Mouse (Mus musculus) heart, embryonic 10.5 days (tissue): ENCODE results near the gene Cmip. TPM values are rescaled to one million over a fixed set of nuclear protein-coding genes. Genes with fewer than 3 reads are reported as not detected.
"Not testable (repeated sequence)": the region's sequence is repeated elsewhere in the genome, so short reads cannot be mapped to it uniquely, and the experiment has no call there.

ENCODE experiments used
- DNase-seq: peaks from one replicate; pipeline ENCODE4 v3.0.0-alpha.2; 2017; ENCODE audit warnings: low spot score
- H3K27ac ChIP-seq: fragments of 300-500 bp; sonication (generic); 2 replicates; pipeline ENCODE4 v1.5.1; 2016; ENCODE audit warnings: mild to moderate bottlenecking
- H3K27me3 ChIP-seq: fragments of 300-500 bp; sonication (generic); 2 replicates; pipeline ENCODE4 v1.6.1; 2016; ENCODE audit warnings: mild to moderate bottlenecking; ENCODE audit not compliant: poor library complexity, insufficient read depth, severe bottlenecking
- H3K36me3 ChIP-seq: fragments of 300-500 bp; sonication (generic); 2 replicates; pipeline ENCODE4 v1.6.1; 2016; ENCODE audit warnings: mild to moderate bottlenecking, moderate library complexity
- H3K4me1 ChIP-seq: fragments of 300-500 bp; sonication (generic); 2 replicates; pipeline ENCODE4 v1.6.1; 2016; ENCODE audit warnings: mild to moderate bottlenecking
- H3K4me3 ChIP-seq: fragments of 300-500 bp; sonication (generic); 2 replicates; pipeline ENCODE4 v1.5.1; 2016; ENCODE audit warnings: mild to moderate bottlenecking, moderate library complexity
- H3K9me3 ChIP-seq: fragments of 300-500 bp; sonication (generic); 2 replicates; pipeline ENCODE4 v1.6.1; 2016; ENCODE audit warnings: mild to moderate bottlenecking, moderate library complexity
- WGBS: fragments of 180-500 bp; shearing (Covaris S2); methylation state at CpG from one replicate; pipeline ENCODE4 v1.1.7; 2016; 5-methylcytosine and 5-hydroxymethylcytosine counted together
- polyA plus RNA-seq: library from polyadenylated mRNA; unstranded; fragments of >200 nt; fragmentation: Nextera tagmentation; extraction: Ambion mirVana; gene quantifications from 2 replicates; pipeline ENCODE4 v1.2.1, GENCODE M21; 2016

Gene Cmip
- polyA plus RNA-seq, 1 experiment from 2014 or later: 8.3 TPM

DNA sequence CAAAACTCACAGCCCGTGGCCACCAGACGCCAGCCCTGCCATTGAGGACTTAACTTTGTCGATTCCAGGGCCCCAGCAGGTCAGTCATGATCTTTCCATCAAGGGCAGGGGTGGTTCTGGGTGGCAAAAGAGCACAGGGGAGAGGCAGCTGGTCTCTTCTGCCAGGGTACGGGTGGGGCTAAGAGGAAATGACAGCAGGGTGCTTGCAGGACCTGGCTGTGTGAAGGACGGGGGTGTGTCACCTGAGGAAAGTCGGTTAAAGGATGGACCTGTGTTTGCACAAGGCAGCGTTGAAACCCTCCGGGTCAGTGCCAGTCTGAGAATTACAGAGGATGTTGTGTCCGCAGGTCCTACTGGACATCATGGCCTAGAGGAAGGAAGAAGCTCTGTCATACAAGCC, 161.0 kb downstream of the Cmip start:
- Histone ChIP-seq H3K36me3 (peaks cover 28% of the 10 kb centered on the region), H3K27ac (no peak overlapping the region), H3K9me3 (no peaks in the 10 kb centered on the region), H3K4me3 (no peak overlapping the region), H3K4me1 (peaks cover 40% of the 10 kb centered on the region), H3K27me3 (no peaks in the 10 kb centered on the region)
- no peak for DNase-seq
- 86% methylated on average over 9 of the region's 9 CpGs for WGBS

- Histone ChIP-seq H3K27me3 (no peaks in the 10 kb centered on the region), H3K9me3 (no peaks in the 10 kb centered on the region), H3K36me3 (peaks cover 50% of the 10 kb centered on the region), H3K4me1 (peaks cover 37% of the 10 kb centered on the region), H3K27ac (no peak overlapping the region), H3K4me3 (no peak overlapping the region)
- DNase-seq: no peak
- 87% methylated on average over 17 of the region's 17 CpGs for WGBS
Measured at GRCm38 (mm10) chr8:117420841-117421534, 164.1 kb downstream of the Cmip start.

- 44% methylated on average over 5 of the region's 5 CpGs for WGBS
- peak overlapping the region; percentile 77; the same call in 1 of the 2 replicates for H3K27ac ChIP-seq
Measured at GRCm38 (mm10) chr8:117421838-117422237, 165.0 kb downstream of the Cmip start.

DNA sequence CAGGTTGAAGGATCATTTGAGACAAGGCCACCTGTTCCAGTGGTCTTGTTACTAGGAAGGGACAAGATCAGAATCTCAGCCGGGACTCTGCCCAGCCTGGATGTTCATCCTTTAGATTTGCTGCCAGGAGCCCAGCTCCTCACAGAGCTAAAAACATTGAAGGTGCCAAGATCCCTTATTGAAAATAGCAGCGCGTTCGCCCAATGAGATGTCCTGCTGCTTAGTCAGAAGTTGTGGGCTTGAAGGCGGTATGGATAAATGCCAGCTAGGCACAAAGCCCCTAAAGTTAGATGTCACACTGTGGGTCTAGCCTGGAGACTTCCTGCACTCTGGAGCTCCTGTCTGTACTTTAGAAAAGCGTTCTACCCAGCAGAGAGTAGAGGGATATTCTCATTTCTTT, 165.5 kb downstream of the Cmip start:
- 90% methylated on average over 6 of the region's 6 CpGs for WGBS

More at GRCm38 (mm10) chr8:117421838-117422237, 165.0 kb downstream of the Cmip start:
- Histone ChIP-seq H3K36me3 (peaks cover 52% of the 10 kb centered on the region), H3K9me3 (no peaks in the 10 kb centered on the region), H3K4me3 (no peak overlapping the region), H3K4me1 (peaks cover 37% of the 10 kb centered on the region), H3K27me3 (no peaks in the 10 kb centered on the region)
- no peak for DNase-seq

DNA sequence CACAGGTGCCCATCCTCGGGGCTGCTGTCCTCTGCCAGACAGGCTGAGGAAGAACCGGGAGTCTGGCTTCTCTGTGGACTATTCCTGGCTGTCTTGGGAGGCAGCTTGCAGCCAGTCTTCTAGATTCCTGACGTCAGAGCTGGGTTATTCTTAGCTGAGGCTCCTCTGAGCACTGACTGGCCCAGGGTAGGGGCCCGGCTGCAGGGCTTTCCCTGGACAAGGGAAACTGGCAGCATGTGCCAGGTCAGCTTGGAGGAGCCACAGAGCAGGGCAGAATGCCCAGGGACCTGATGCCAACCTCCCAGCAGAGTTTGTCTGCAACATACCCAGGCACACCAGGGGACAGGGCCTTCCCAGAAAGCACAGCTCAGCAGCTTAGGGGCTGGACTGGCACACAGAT, 166.2 kb downstream of the Cmip start:
- DNase-seq: no peak
- Histone ChIP-seq H3K27ac (peak overlapping the region; percentile 77), H3K27me3 (no peaks in the 10 kb centered on the region), H3K4me3 (peak overlapping the region; percentile 22; the same call in 1 of the 2 replicates), H3K9me3 (no peaks in the 10 kb centered on the region), H3K4me1 (peaks cover 37% of the 10 kb centered on the region), H3K36me3 (peaks cover 52% of the 10 kb centered on the region)
- WGBS: 49% methylated on average over 4 of the region's 4 CpGs

More for the DNA sequence above, 165.5 kb downstream of the Cmip start:
- Histone ChIP-seq H3K36me3 (peaks cover 54% of the 10 kb centered on the region), H3K27me3 (no peaks in the 10 kb centered on the region), H3K27ac (peak overlapping the region; percentile 77), H3K4me1 (peaks cover 37% of the 10 kb centered on the region), H3K9me3 (no peaks in the 10 kb centered on the region), H3K4me3 (peak overlapping the region; percentile 22; the same call in 1 of the 2 replicates)
- no peak for DNase-seq

GRCm38 (mm10) chr8:117427816-117428215, 171.0 kb downstream of the Cmip start:
- H3K27ac ChIP-seq, H3K27me3 ChIP-seq, DNase-seq, H3K4me3 ChIP-seq, H3K9me3 ChIP-seq: not testable (repeated sequence)
- WGBS: 84% methylated on average over 8 of the region's 8 CpGs
- Histone ChIP-seq H3K4me1 (peaks cover 13% of the 10 kb centered on the region), H3K36me3 (peaks cover 76% of the 10 kb centered on the region)

GRCm38 (mm10) chr8:117428524-117429162, 171.8 kb downstream of the Cmip start:
- H3K27ac ChIP-seq: no peak overlapping the region
- peaks cover 74% of the 10 kb centered on the region for H3K36me3 ChIP-seq
- H3K4me3 ChIP-seq: no peak overlapping the region
- DNase-seq: no peak
- 86% methylated on average over 21 of the region's 21 CpGs for WGBS
- no peaks in the 10 kb centered on the region for H3K27me3 ChIP-seq
- no peaks in the 10 kb centered on the region for H3K9me3 ChIP-seq
- peaks cover 5% of the 10 kb centered on the region for H3K4me1 ChIP-seq

DNA sequence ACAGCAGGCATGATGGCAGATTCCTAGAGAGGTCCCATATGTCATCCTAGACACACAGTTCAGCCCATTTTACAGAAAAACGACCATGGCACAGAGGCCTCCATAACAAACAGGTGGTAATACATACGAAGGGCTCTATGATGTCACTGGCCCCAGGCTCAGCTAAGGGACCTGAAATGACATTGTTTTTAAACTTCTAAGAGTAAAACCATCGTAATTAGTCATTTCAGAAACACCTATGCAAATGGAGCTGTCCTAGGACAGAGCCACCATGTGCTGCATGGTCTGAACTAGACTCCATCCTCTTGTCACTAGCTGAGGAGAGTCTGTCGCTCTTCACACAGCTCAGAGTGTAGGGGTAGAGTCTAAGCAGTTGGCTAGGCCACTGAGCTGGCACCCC, 173.8 kb downstream of the Cmip start:
- Histone ChIP-seq H3K4me3 (no peak overlapping the region), H3K27me3 (no peaks in the 10 kb centered on the region), H3K4me1 (peaks cover 7% of the 10 kb centered on the region; the same call in 1 of the 2 replicates), H3K9me3 (no peaks in the 10 kb centered on the region), H3K36me3 (peaks cover 76% of the 10 kb centered on the region), H3K27ac (no peak overlapping the region)
- no peak for DNase-seq
- 87% methylated on average over 4 of the region's 4 CpGs for WGBS

DNA sequence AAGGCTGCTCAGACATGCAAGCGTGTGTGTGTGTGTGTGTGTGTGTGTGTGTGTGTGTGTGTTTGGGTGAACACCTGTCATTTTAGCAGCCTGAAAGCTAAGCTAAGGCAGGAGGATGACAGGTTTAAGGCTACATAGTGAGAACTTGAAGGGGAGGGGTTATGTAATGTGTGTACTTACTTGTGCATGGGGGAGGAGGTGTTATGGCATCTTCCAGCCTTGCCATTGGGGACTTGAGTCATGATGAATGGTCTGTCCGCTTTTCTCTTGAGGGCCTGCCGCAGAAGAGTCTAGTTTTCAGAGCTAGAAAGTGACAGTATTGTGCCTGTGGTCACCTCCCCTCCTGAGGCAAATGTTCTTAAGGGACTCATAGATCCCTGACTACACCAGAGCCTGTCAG, 174.7 kb downstream of the Cmip start:
- H3K36me3 ChIP-seq: peaks cover 76% of the 10 kb centered on the region
- WGBS: 89% methylated on average over 3 of the region's 3 CpGs

DNA sequence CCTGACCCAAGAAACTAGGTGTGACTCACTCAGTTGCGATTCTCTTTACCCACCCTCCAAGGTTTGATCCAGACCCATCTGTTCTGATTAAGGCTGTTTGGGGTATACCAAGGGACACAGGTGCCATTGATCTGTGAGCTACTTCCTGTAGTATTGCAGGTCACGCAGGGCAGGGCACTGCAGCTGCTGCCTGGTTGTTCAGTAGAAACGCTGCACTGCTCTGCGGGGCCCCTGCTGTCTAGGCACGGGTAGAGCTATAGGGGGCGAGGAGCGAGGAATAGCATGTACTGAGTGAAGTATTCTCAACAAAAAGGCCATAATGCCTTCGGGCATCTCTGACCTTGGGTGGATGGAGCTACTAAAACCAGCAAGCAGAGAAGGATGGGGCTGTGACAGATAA, 175.2 kb downstream of the Cmip start:
- DNase-seq: no peak
- Histone ChIP-seq H3K27me3 (no peaks in the 10 kb centered on the region), H3K27ac (no peak overlapping the region), H3K4me1 (peaks cover 8% of the 10 kb centered on the region), H3K36me3 (peaks cover 76% of the 10 kb centered on the region), H3K4me3 (no peak overlapping the region), H3K9me3 (no peaks in the 10 kb centered on the region)
- WGBS: 91% methylated on average over 8 of the region's 8 CpGs

More for the DNA sequence above, 174.7 kb downstream of the Cmip start:
- Histone ChIP-seq H3K27me3 (no peaks in the 10 kb centered on the region), H3K4me3 (no peak overlapping the region), H3K4me1 (peaks cover 7% of the 10 kb centered on the region; the same call in 1 of the 2 replicates), H3K9me3 (no peaks in the 10 kb centered on the region), H3K27ac (no peak overlapping the region)
- DNase-seq: no peak

GRCm38 (mm10) chr8:117433968-117434367, 177.1 kb downstream of the Cmip start:
- Histone ChIP-seq H3K27me3 (no peaks in the 10 kb centered on the region), H3K4me1 (peaks cover 26% of the 10 kb centered on the region), H3K9me3 (no peaks in the 10 kb centered on the region), H3K36me3 (peaks cover 69% of the 10 kb centered on the region), H3K27ac (no peak overlapping the region), H3K4me3 (no peak overlapping the region)
- WGBS: 80% methylated on average over 10 of the region's 10 CpGs
- DNase-seq: no peak

GRCm38 (mm10) chr8:117436786-117437185, 179.9 kb downstream of the Cmip start:
- Histone ChIP-seq H3K36me3 (peaks cover 50% of the 10 kb centered on the region), H3K27me3 (no peaks in the 10 kb centered on the region), H3K27ac (no peak overlapping the region), H3K4me1 (peaks cover 41% of the 10 kb centered on the region), H3K4me3 (no peak overlapping the region), H3K9me3 (no peaks in the 10 kb centered on the region)
- DNase-seq: no peak
- WGBS: 97% methylated on average over 15 of the region's 15 CpGs

GRCm38 (mm10) chr8:117437616-117438015, 180.8 kb downstream of the Cmip start:
- no peaks in the 10 kb centered on the region for H3K9me3 ChIP-seq
- peaks cover 50% of the 10 kb centered on the region for H3K36me3 ChIP-seq
- no peak overlapping the region for H3K27ac ChIP-seq
- no peak for DNase-seq
- 68% methylated on average over 5 of the region's 5 CpGs for WGBS
- H3K27me3 ChIP-seq: no peaks in the 10 kb centered on the region
- no peak overlapping the region for H3K4me3 ChIP-seq
- peaks cover 41% of the 10 kb centered on the region for H3K4me1 ChIP-seq
